Mouse (Mus musculus): ENCODE measurements around the gene Prr3.

DNA sequence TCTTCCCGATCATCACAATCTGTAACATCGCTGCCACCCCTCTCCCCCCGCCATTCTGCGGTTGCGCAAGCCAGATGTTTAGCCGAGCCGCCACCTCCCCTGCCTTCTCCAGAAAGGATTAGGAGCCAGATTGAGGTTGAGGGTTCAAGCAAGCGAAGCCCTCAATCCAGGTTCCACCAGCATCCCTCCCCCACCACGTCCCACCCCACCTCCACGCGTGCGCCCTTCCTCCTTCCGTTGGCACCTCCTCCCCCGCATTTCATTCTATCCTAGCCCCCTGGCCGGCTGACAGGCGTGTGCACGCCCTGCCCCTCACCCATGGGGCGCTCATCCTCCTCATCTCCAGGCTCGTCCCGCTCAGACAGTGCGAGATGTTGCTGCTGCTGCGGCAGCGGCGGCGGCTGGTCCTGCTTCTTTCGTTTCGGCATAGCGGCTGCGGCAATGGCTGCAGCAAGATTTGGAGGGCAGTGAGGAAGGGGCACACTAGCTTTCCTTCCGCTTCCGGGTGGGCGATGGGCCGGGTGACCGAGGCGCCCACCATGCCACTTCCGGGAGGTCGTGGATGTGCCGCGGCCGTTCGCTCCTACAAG is 1.1 kb downstream of the Prr3 start:
- TF ChIP-seq EP300 (IDR thresholded peaks at IDR 0.05; ENCODE audit: low read length) (no peak), TCF12 (IDR thresholded peaks at IDR 0.05; ENCODE audit: low read depth, low read length) (peak; percentile 57; the same call in 1 of the 2 replicates), POLR2A (IDR thresholded peaks at IDR 0.05; ENCODE audit: low read depth, low read length) (peak; percentile 62), CTCF (conservative IDR thresholded peaks at IDR 0.05 in 1 of 2, IDR thresholded peaks at IDR 0.05 in 1 of 2; ENCODE audit: low read depth in 2 of 2, low read length in 2 of 2) (no peak), BHLHE40 (IDR thresholded peaks at IDR 0.05; ENCODE audit: low read depth, low read length) (0 out of 2 replicates have a peak, but pooled peaks have one; percentile 24), MXI1 (IDR thresholded peaks at IDR 0.05; ENCODE audit: low read depth, low read length) (no peak), E2F4 (IDR thresholded peaks at IDR 0.05; ENCODE audit: insufficient replicate concordance, low read depth, low read length) (no peak), MEF2A (IDR thresholded peaks at IDR 0.05; ENCODE audit: borderline replicate concordance, low read depth, low read length) (no peak), MYC (IDR thresholded peaks at IDR 0.05; ENCODE audit: low read depth, low read length) (no peak; the same call in 1 of the 2 replicates), ZMIZ1 (IDR thresholded peaks at IDR 0.05; ENCODE audit: low read depth, low read length) (0 out of 2 replicates have a peak, but pooled peaks have one; percentile 27), ZNF384 (IDR thresholded peaks at IDR 0.05; ENCODE audit: low read depth, low read length) (no peak), ZC3H11A (IDR thresholded peaks at IDR 0.05; ENCODE audit: low read depth, low read length) (no peak), HCFC1 (IDR thresholded peaks at IDR 0.05; ENCODE audit: low read depth, low read length) (peak; percentile 86)

Measured in CH12.LX (cell line).